Mouse (Mus musculus) heart, postnatal 0 days (tissue): ENCODE measurements around the gene Eci2.

Experiments
- CTCF ChIP-seq: IDR thresholded peaks from 2 replicates; pipeline ENCODE4 v1.5.1; 2016; ENCODE audit warnings: antibody characterized with exemption, control low read depth, low read depth
- EP300 ChIP-seq: IDR thresholded peaks from 2 replicates; pipeline ENCODE4 v1.6.1; 2016; ENCODE audit warnings: antibody characterized with exemption, low read depth

DNA sequence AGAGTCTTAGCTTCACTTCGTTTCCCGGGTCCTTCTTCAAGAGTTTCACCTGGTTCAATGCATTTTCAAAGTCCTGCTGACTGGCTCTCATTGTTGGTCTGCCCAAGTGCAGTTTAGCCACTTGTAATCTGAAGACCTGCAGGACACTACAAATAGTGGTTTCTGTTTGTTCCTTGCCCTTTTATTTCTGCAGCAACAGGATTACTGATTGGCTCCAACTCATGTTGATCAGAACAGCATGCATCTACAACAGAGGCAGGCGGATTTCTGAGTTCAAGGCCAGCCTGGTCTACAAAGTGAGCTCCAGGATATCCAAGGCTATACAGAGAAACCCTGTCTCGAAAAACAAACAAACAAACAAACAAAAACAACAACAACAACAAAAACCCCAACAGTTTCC is 33.8 kb downstream of the Eci2 start:
- TF ChIP-seq CTCF (no peak), EP300 (no peak)
